Mouse (Mus musculus) cortical plate, adult 2 months (tissue): ENCODE results near the gene Kif13a.

Experiments
- CTCF ChIP-seq: fragments of 200-500 bp; IDR thresholded peaks from 2 replicates; pipeline ENCODE4 v1.5.1; 2011; ENCODE audit warnings: mild to moderate bottlenecking, control low read depth, low read length; ENCODE audit not compliant: insufficient read depth; ENCODE audit errors: extremely low read depth
- POLR2A ChIP-seq: fragments of 200-500 bp; IDR thresholded peaks from 2 replicates; pipeline ENCODE4 v1.6.1; 2011; ENCODE audit warnings: mild to moderate bottlenecking, low read length, control low read depth; ENCODE audit not compliant: insufficient read depth; ENCODE audit errors: extremely low read depth

GRCm38 (mm10) chr13:46911018-46911419, 18.6 kb downstream of the Kif13a start:
- TF ChIP-seq CTCF: no peak
- TF ChIP-seq POLR2A: no peak
